Mouse (Mus musculus) thymus, postnatal 4 days (tissue): ENCODE results near the gene Dnajb1.

Source experiments
- DNase-seq: peaks from one replicate; pipeline ENCODE4 v3.0.0; 2021

Dnajb1 gene

GRCm38 (mm10) chr8:83656484-83657246, 48.7 kb downstream of the Dnajb1 start:
- peak; percentile 52 for DNase-seq

GRCm38 (mm10) chr8:83660545-83660944, 52.6 kb downstream of the Dnajb1 start:
- no peak for DNase-seq

DNA sequence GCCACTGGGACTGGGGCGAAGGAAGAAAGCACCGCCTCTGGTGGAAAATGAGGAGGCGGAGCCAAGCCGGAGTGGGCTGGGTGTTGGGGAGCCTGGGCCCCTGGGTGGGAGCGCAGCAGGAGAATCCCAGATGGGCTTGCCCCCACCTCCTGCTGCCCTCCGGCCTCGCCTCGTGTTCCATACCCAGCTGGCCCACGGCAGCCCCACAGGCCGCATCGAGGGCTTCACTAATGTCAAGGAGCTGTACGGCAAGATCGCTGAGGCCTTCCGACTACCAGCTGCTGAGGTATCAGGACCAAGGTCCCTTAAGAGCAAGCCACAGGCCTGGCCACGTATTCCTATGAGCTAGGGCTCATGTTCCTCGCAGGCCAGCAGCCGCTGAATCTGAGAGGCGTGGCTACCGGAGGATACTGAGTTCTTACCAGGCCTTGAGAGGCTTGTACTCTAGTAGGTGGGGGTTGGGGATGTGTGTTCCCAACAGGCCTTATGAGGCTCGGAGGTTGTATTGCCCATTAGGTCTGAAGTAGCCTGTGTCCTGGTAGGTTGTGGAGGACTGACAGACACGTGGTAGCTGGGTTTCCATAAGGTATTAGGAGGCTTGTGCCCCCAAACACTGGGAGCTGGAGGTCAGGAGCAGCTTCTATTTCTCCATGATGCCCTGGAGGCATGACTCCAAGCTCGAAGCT, 53.1 kb downstream of the Dnajb1 start:
- no peak for DNase-seq
